Mouse (Mus musculus): ENCODE data around the gene Gm38119. TPM values are rescaled to one million over a fixed set of nuclear protein-coding genes. Genes with fewer than 3 reads are reported as not detected.

Gene Gm38119
- total RNA-seq (2023), result not detected

DNA sequence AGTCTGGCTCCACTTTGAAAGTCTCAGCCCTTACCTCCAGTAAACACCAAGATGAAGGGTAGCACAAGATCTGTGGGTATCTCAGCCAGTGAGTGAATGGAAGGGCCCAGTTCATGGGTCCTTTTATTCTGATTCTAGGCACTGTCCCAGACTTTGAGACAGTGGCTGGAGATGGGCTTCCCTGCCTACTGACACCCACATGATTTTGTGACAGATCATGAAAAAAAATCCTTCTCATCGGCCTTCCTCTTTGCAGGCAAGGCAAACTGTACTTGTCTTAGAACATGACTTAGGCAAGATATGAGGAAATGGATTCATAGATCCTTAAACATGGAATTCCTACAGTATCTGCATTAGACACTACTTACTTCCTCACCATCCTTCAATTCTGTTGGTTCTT, at the start of gene Gm38119:
Gm38119 (minus strand) TSS at position 101 of the 400 bp plus-strand sequence.

DNA sequence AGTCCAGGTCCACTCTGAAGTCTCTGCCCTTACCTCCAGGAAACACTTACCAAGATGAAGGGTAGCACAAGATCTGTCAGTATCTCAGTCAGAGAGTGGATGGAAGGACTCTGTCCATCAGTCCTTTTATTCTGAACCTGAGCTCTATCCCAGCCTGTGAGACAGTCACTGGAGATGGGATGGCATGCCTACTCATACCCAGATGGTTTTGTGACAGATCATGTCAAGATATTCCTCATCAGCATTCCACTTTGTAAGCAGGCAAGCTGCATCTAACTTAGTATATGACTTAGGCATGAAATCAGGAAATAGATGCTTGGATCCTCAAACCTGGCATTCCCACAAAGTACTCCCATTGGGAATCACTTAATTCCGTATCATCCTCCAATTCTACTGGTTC, 39.9 kb upstream of the Gm38119 start, which contains the start of gene Lce1i:
Lce1i (minus strand) TSS at position 101 of the 400 bp plus-strand sequence.

DNA sequence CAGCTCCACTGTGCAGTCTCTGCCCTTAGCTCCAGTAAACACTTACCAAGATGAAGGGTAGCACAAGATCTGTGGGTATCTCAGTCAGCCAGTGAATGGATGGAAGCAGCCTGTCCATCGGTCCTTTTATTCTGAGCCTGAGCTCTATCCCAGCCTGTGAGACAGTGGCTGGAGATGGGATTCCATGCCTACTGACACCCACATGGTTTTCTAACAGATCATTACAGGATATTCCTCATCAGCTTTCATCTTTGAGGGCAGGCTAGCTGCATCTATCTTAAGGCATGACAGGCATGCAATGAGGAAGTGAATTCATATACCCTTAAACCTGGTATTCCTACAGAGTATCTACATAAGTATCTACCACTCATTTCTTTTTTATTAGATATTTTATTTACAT, 26.1 kb upstream of the Gm38119 start, which contains the start of gene Lce1h:
Lce1h (minus strand) TSS at position 101 of the 400 bp plus-strand sequence.

DNA sequence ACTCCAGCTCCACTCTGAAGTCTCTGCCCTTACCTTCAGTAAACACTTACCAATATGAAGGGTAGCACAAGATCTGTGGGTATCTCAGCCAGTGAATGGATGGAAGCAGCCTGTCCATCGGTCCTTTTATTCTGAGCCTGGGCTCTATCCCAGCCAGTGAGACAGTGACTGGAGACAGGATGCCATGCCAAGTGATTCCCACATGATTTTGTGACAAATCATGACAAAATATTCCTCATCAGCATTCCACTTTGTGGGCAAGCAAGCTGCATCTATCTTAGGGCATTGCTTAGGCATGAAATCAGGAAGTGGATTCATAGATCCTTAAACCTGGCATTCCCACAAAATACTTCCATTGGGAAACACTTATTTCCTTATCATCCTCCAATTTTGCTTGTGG, 13.3 kb upstream of the Gm38119 start, which contains the start of gene Lce1g:
Lce1g (minus strand) TSS at position 101 of the 400 bp plus-strand sequence.

DNA sequence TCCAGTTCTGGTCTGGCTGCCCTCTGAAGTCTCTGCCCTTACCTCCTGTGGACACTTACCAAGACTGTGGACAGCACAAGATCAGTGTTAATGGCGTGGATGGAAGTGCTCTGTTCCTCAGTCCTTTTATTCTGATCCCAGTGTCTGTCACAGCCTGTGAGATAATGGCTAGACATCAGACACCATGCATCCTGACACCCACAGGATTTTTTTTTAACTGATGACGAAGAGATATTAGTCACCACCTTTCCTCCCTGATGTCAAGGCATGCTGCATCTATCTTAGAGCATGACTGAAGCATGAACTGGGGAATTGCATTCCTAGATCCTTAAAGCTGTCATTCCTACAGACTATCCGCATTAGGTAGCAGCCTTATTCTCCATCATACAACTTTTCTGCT, 18.6 kb downstream of the Gm38119 start, which contains the start of gene Lce1f:
Lce1f (minus strand) TSS at position 101 of the 400 bp plus-strand sequence.

DNA sequence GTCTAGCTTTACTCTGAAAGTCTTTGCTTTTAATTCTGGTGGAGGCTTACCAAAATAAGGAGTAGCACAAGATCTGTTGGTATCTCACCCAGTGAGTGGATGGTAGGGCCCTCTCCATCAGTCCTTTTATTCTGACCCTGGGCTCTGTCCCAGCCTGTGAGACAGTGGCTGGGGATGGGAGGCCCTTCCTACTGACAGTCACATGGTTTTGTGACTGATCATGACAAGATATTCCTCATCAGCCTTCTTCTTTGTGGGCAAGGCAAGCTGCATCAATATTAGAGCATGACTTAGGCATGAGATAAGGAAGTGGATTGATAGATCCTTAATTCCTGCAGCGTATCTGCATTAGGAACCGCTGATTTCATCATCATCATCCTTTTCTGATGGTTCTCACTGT, 29.9 kb downstream of the Gm38119 start, which contains the start of gene Lce1e:
Lce1e (minus strand) TSS at position 101 of the 400 bp plus-strand sequence.

Other genes with a start within 250 kb of the Gm38119 start
- gene Sprr4, start 238.6 kb downstream of the Gm38119 start, total RNA-seq (2023), result not detected
- not detected for gene 2310046K23Rik, start 204.6 kb downstream of the Gm38119 start, total RNA-seq (2023)
- gene Ivl, start 165.4 kb downstream of the Gm38119 start, total RNA-seq (2023), result not detected
- gene Smcp, start 150.1 kb downstream of the Gm38119 start, total RNA-seq (2023), result not detected
- gene 2210017I01Rik, start 131.6 kb downstream of the Gm38119 start, total RNA-seq (2023), result not detected
- not detected for gene Lce6a, start 117.4 kb downstream of the Gm38119 start, total RNA-seq (2023)
- gene Lce1a1, start 90.8 kb downstream of the Gm38119 start, total RNA-seq (2023), result not detected
- gene Lce1b, start 82.2 kb downstream of the Gm38119 start, total RNA-seq (2023), result not detected
- gene Lce1a2, start 68.8 kb downstream of the Gm38119 start, total RNA-seq (2023), result not detected
- gene Lce1c, start 59.8 kb downstream of the Gm38119 start, total RNA-seq (2023), result not detected
- gene Lce1d, start 51.9 kb downstream of the Gm38119 start, total RNA-seq (2023), result not detected
- not detected for gene Lce1e, start 30.0 kb downstream of the Gm38119 start, total RNA-seq (2023)
- gene Lce1f, start 18.7 kb downstream of the Gm38119 start, total RNA-seq (2023), result not detected
- gene Lce1g, start 13.2 kb upstream of the Gm38119 start, total RNA-seq (2023), result not detected
- not detected for gene Lce1h, start 26.0 kb upstream of the Gm38119 start, total RNA-seq (2023)
- not detected for gene Lce1i, start 39.8 kb upstream of the Gm38119 start, total RNA-seq (2023)
- gene Lce1j, start 51.4 kb upstream of the Gm38119 start, total RNA-seq (2023), result not detected
- gene Lce1k, start 68.8 kb upstream of the Gm38119 start, total RNA-seq (2023), result not detected
- gene Kprp, start 88.2 kb upstream of the Gm38119 start, total RNA-seq (2023), result not detected
- not detected for gene Lce1l, start 112.2 kb upstream of the Gm38119 start, total RNA-seq (2023)
- not detected for gene 2310050C09Rik, start 131.1 kb upstream of the Gm38119 start, total RNA-seq (2023)
- gene Lce3a, start 187.1 kb upstream of the Gm38119 start, total RNA-seq (2023), result not detected
- not detected for gene Lce3b, start 193.9 kb upstream of the Gm38119 start, total RNA-seq (2023)
- gene Lce3c, start 205.4 kb upstream of the Gm38119 start, total RNA-seq (2023), result not detected
- gene Lce3d, start 218.3 kb upstream of the Gm38119 start, total RNA-seq (2023), result not detected
- not detected for gene Lce3e, start 228.0 kb upstream of the Gm38119 start, total RNA-seq (2023)

Measured in CD8-positive naive resting alpha-beta T cell, adult 57 days (primary cell).